Mouse (Mus musculus) CH12.LX (cell line): ENCODE data around the gene Icos. TPM values are rescaled to one million over a fixed set of nuclear protein-coding genes. Genes with fewer than 3 reads are reported as not detected.

Experiments used
- DNase-seq: peaks from one replicate; pipeline ENCODE4 v3.0.0-alpha.2; 2013; ENCODE audit errors: extremely low read depth
- H3K27ac ChIP-seq: 2 replicates; pipeline ENCODE4 v1.5.1; 2012; ENCODE audit warnings: low read depth, mild to moderate bottlenecking, control low read depth, moderate library complexity; ENCODE audit not compliant: insufficient read depth
- H3K27me3 ChIP-seq: replicated peaks from 2 replicates; pipeline ENCODE3; 2012; ENCODE audit warnings: inconsistent platforms
- H3K36me3 ChIP-seq, 2 experiments: replicated peaks in 1 of 2; 2 replicates each; pipeline versions ENCODE3 to v1.6.1; 2012; ENCODE audit warnings: inconsistent platforms in 1 of 2, low read length in 1 of 2, mild to moderate bottlenecking in 1 of 2, mixed read lengths in 1 of 2, moderate library complexity in 1 of 2; ENCODE audit not compliant: control insufficient read depth in 1 of 2, insufficient read depth in 1 of 2
- H3K4me1 ChIP-seq, 2 experiments: 2 replicates each; pipeline ENCODE4 v1.6.1; 2012; ENCODE audit warnings: inconsistent platforms in 1 of 2, moderate library complexity in 1 of 2; ENCODE audit not compliant: insufficient read depth in 2 of 2, control insufficient read depth in 1 of 2
- H3K4me2 ChIP-seq: 2 replicates; pipeline ENCODE4 v1.6.1; 2012; ENCODE audit warnings: low read depth, mild to moderate bottlenecking, control low read depth; ENCODE audit not compliant: poor library complexity, insufficient read depth, severe bottlenecking
- H3K4me3 ChIP-seq, 3 experiments: fragments of 150-350 bp in 1 of 3; sonication (generic) in 1 of 3; replicated peaks in 1 of 3; 2 replicates each; pipeline versions ENCODE3 to v1.5.1; 2011 to 2012; ENCODE audit warnings: low read depth in 2 of 3, low read length in 2 of 3, mild to moderate bottlenecking in 2 of 3, moderate library complexity in 2 of 3, control low read depth in 1 of 3, improper control_type of control experiment in 1 of 3, inconsistent platforms in 1 of 3, mixed read lengths in 1 of 3; ENCODE audit not compliant: poor library complexity in 1 of 3
- H3K79me2 ChIP-seq: replicated peaks from 2 replicates; pipeline ENCODE4 v1.6.1; 2012; ENCODE audit warnings: mild to moderate bottlenecking, moderate library complexity; ENCODE audit not compliant: control insufficient read depth, poor library complexity, insufficient read depth, severe bottlenecking; ENCODE audit errors: extremely low read depth
- H3K9ac ChIP-seq: 2 replicates; pipeline ENCODE4 v1.6.1; 2012; ENCODE audit warnings: low read depth, mild to moderate bottlenecking, control low read depth, moderate library complexity; ENCODE audit not compliant: insufficient read depth
- H3K9me3 ChIP-seq: replicated peaks from 2 replicates; pipeline ENCODE3; 2012; ENCODE audit warnings: low read length, inconsistent platforms, mixed read lengths
- BHLHE40 ChIP-seq: IDR thresholded peaks from 2 replicates; pipeline ENCODE4 v1.6.1; 2011; ENCODE audit warnings: mild to moderate bottlenecking, low read depth, low read length, improper control_type of control experiment
- CHD1 ChIP-seq: IDR thresholded peaks from 2 replicates; pipeline ENCODE4 v1.6.1; 2012; ENCODE audit warnings: low read depth, low read length, improper control_type of control experiment, inconsistent platforms
- CHD2 ChIP-seq: IDR thresholded peaks from 2 replicates; pipeline ENCODE4 v1.6.1; 2011; ENCODE audit warnings: low read length, improper control_type of control experiment
- CTCF ChIP-seq, 2 experiments: IDR thresholded peaks in 1 of 2; conservative IDR thresholded peaks in 1 of 2; 2 replicates each; pipeline ENCODE4 v1.5.1; 2011 to 2012; ENCODE audit warnings: low read depth in 2 of 2, low read length in 2 of 2, improper control_type of control experiment in 1 of 2, inconsistent platforms in 1 of 2, mild to moderate bottlenecking in 1 of 2, moderate library complexity in 1 of 2
- E2F4 ChIP-seq: IDR thresholded peaks from 2 replicates; pipeline ENCODE4 v1.6.1; 2011; ENCODE audit warnings: low read depth, low read length, improper control_type of control experiment; ENCODE audit not compliant: insufficient replicate concordance
- ELF1 ChIP-seq: IDR thresholded peaks from 2 replicates; pipeline ENCODE4 v1.6.1; 2014; ENCODE audit warnings: low read depth, mild to moderate bottlenecking, inconsistent platforms, low read length, improper control_type of control experiment
- EP300 ChIP-seq: IDR thresholded peaks from 2 replicates; pipeline ENCODE4 v1.6.1; 2011; ENCODE audit warnings: low read length, improper control_type of control experiment
- ETS1 ChIP-seq: conservative IDR thresholded peaks from 2 replicates; pipeline ENCODE4 v1.6.1; 2012; ENCODE audit warnings: low read depth, mild to moderate bottlenecking, inconsistent platforms, low read length, improper control_type of control experiment, moderate library complexity
- GABPA ChIP-seq: IDR thresholded peaks from 2 replicates; pipeline ENCODE4 v1.6.1; 2012; ENCODE audit warnings: low read depth, low read length, improper control_type of control experiment, inconsistent platforms; ENCODE audit not compliant: insufficient replicate concordance
- IRF4 ChIP-seq: IDR thresholded peaks from 2 replicates; pipeline ENCODE4 v1.6.1; 2014; ENCODE audit warnings: low read depth, mild to moderate bottlenecking, inconsistent platforms, low read length, improper control_type of control experiment
- JUND ChIP-seq: conservative IDR thresholded peaks from 2 replicates; pipeline ENCODE4 v1.6.1; 2011; ENCODE audit warnings: low read depth, low read length, improper control_type of control experiment
- MAFK ChIP-seq: IDR thresholded peaks from 2 replicates; pipeline ENCODE4 v1.6.1; 2011; ENCODE audit warnings: low read length, improper control_type of control experiment; ENCODE audit not compliant: insufficient replicate concordance
- MAX ChIP-seq: IDR thresholded peaks from 2 replicates; pipeline ENCODE4 v1.6.1; 2011; ENCODE audit warnings: low read length, improper control_type of control experiment
- MAZ ChIP-seq: IDR thresholded peaks from 2 replicates; pipeline ENCODE4 v1.6.1; 2012; ENCODE audit warnings: low read depth, mild to moderate bottlenecking, inconsistent platforms, low read length, improper control_type of control experiment, moderate library complexity
- MYC ChIP-seq: IDR thresholded peaks from 2 replicates; pipeline ENCODE4 v1.6.1; 2011; ENCODE audit warnings: low read depth, mild to moderate bottlenecking, improper control_type of control experiment, low read length
- NELFE ChIP-seq: IDR thresholded peaks from 2 replicates; pipeline ENCODE4 v1.6.1; 2011; ENCODE audit warnings: low read depth, low read length, improper control_type of control experiment
- NRF1 ChIP-seq: IDR thresholded peaks from 2 replicates; pipeline ENCODE4 v1.6.1; 2014; ENCODE audit warnings: low read depth, mild to moderate bottlenecking, inconsistent platforms, low read length, improper control_type of control experiment, moderate library complexity
- RAD21 ChIP-seq: IDR thresholded peaks from 2 replicates; pipeline ENCODE4 v1.6.1; 2011; ENCODE audit warnings: low read depth, mild to moderate bottlenecking, low read length, improper control_type of control experiment, moderate library complexity
- RCOR1 ChIP-seq: conservative IDR thresholded peaks from 2 replicates; pipeline ENCODE4 v1.6.1; 2012; ENCODE audit warnings: low read depth, mild to moderate bottlenecking, inconsistent platforms, low read length, improper control_type of control experiment
- SIN3A ChIP-seq: IDR thresholded peaks from 2 replicates; pipeline ENCODE4 v1.6.1; 2012; ENCODE audit warnings: low read length, improper control_type of control experiment, inconsistent platforms
- SMC3 ChIP-seq: IDR thresholded peaks from 2 replicates; pipeline ENCODE4 v1.6.1; 2011; ENCODE audit warnings: low read depth, low read length, improper control_type of control experiment
- TBP ChIP-seq: conservative IDR thresholded peaks from 2 replicates; pipeline ENCODE4 v1.6.1; 2011; ENCODE audit warnings: low read depth, low read length, improper control_type of control experiment
- TCF12 ChIP-seq: IDR thresholded peaks from 2 replicates; pipeline ENCODE4 v1.6.1; 2014; ENCODE audit warnings: low read depth, mild to moderate bottlenecking, inconsistent platforms, low read length, improper control_type of control experiment
- UBTF ChIP-seq: IDR thresholded peaks from 2 replicates; pipeline ENCODE4 v1.6.1; 2012; ENCODE audit warnings: low read depth, mild to moderate bottlenecking, inconsistent platforms, low read length, improper control_type of control experiment, moderate library complexity
- USF2 ChIP-seq: conservative IDR thresholded peaks from 2 replicates; pipeline ENCODE4 v1.6.1; 2011; ENCODE audit warnings: low read depth, low read length, improper control_type of control experiment
- ZC3H11A ChIP-seq: IDR thresholded peaks from 2 replicates; pipeline ENCODE4 v1.6.1; 2012; ENCODE audit warnings: low read depth, mild to moderate bottlenecking, inconsistent platforms, low read length, improper control_type of control experiment
- ZKSCAN1 ChIP-seq: IDR thresholded peaks from 2 replicates; pipeline ENCODE4 v1.6.1; 2012; ENCODE audit warnings: low read depth, inconsistent platforms, low read length, improper control_type of control experiment, borderline replicate concordance
- ZMIZ1 ChIP-seq: IDR thresholded peaks from 2 replicates; pipeline ENCODE4 v1.6.1; 2012; ENCODE audit warnings: low read depth, mild to moderate bottlenecking, inconsistent platforms, low read length, improper control_type of control experiment
- ZNF384 ChIP-seq: IDR thresholded peaks from 2 replicates; pipeline ENCODE4 v1.6.1; 2012; ENCODE audit warnings: low read depth, low read length, improper control_type of control experiment, inconsistent platforms
- dilution Hi-C: fragments of 300-500 bp; cut with MboI; formaldehyde crosslinking; loops from 2 replicates; pipeline ENCODE4 v1.14.3; 2020; ENCODE audit warnings: low sequenced_read_pairs; ENCODE audit not compliant: extremely low pct_unique_long_range_greater_than_20kb, extremely low pct_ligation_motif_present
- in situ Hi-C: fragments of 300-500 bp; cut with MboI; formaldehyde crosslinking; loops from 3 replicates; pipeline ENCODE4 v1.14.3; 2019; ENCODE audit warnings: low sequenced_read_pairs, low pct_ligation_motif_present, low pct_unique_long_range_greater_than_20kb, mixed read lengths
- polyA plus RNA-seq: library from polyadenylated mRNA; unstranded; fragments of >175 nt; gene quantifications from 2 replicates; pipeline ENCODE4 v1.2.1, GENCODE M21; 2012; ENCODE audit warnings: low read depth; ENCODE audit not compliant: insufficient read length
- total RNA-seq, 2 experiments: library from RNA; depleted of rRNA; stranded (reverse); fragments of 300-350 nt in 1 of 2; fragments of >200 nt in 1 of 2; gene quantifications; 2 replicates each; pipeline ENCODE4 v1.2.3; 2012 to 2014

Gene Icos
- total and polyA plus RNA-seq, 3 experiments, result 0.08 TPM; not detected in 2

DNA sequence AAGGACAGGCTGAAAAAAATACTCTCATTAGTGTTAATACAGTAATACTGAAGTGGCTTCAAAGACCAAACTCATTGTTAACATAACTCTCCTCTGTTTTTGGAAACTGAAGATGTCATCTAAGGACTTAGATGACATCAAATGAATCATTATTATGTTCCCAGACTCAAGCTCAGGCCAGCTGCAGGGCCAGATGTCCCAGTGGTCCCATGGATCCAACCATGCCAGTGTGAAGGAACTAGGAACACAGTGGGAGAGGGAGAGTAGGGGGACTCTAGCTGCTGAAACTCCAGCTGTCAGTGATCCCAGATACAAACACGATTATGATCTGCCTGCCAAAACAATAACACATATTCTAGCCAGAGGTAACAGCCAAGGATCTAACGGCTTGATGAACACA, 39.5 kb upstream of the Icos start:
- peaks cover 26 to 75% of the 10 kb centered on the region in 2 experiments for H3K4me1 ChIP-seq

GRCm38 (mm10) chr1:60938974-60939373, 38.8 kb upstream of the Icos start:
- peak overlapping the region; percentile 41; the same call in 1 of the 2 replicates for H3K9ac ChIP-seq
- H3K4me1 ChIP-seq, result peaks cover 26 to 77% of the 10 kb centered on the region in 2 experiments
- no peak overlapping the region for H3K4me2 ChIP-seq
- no peaks in the 10 kb centered on the region for H3K36me3 ChIP-seq
- no peaks in the 10 kb centered on the region for H3K79me2 ChIP-seq
- no peaks in the 10 kb centered on the region for H3K27me3 ChIP-seq
- H3K9me3 ChIP-seq, result no peaks in the 10 kb centered on the region
- dilution Hi-C loops (no loop called here), in situ Hi-C loops (no loop called here)
- DNase-seq, result no peak
- H3K4me3 ChIP-seq, result no peak overlapping the region
- H3K27ac ChIP-seq, result peak overlapping the region; percentile 67
- TF ChIP-seq RAD21 (no peak), MYC (no peak), EP300 (peak; percentile 74), UBTF (no peak), ZMIZ1 (no peak), ELF1 (no peak), SMC3 (no peak), ZKSCAN1 (no peak), MAFK (no peak; the same call in 1 of the 2 replicates), ETS1 (peak; percentile 47; the same call in 1 of the 2 replicates), E2F4 (0 out of 2 replicates have a peak, but pooled peaks have one; percentile 19), SIN3A (no peak), TCF12 (no peak), CTCF (conservative IDR thresholded peaks at IDR 0.05 in 1 of 2, IDR thresholded peaks at IDR 0.05 in 1 of 2; ENCODE audit: low read depth in 2 of 2, low read length in 2 of 2) (no peak), JUND (peak; percentile 88), ZNF384 (peak; percentile 53), IRF4 (peak; percentile 81), GABPA (no peak), NRF1 (no peak), CHD2 (no peak), NELFE (no peak), MAX (no peak), TBP (no peak), USF2 (no peak), RCOR1 (0 out of 2 replicates have a peak, but pooled peaks have one; percentile 47), CHD1 (no peak), BHLHE40 (peak; percentile 32; the same call in 1 of the 2 replicates), MAZ (no peak), ZC3H11A (no peak)

More for the DNA sequence above, 39.5 kb upstream of the Icos start:
- Histone ChIP-seq H3K27me3 (no peaks in the 10 kb centered on the region), H3K9me3 (no peaks in the 10 kb centered on the region), H3K27ac (peak overlapping the region; percentile 67), H3K4me3 (no peak overlapping the region), H3K9ac (no peak overlapping the region), H3K36me3 (no peaks in the 10 kb centered on the region), H3K4me2 (no peak overlapping the region), H3K79me2 (no peaks in the 10 kb centered on the region)
- in situ Hi-C loops (no loop called here), dilution Hi-C loops (no loop called here)
- TF ChIP-seq ZC3H11A (no peak), RAD21 (no peak), MAX (no peak), SMC3 (no peak), SIN3A (no peak), BHLHE40 (no peak), MAZ (no peak), CTCF (conservative IDR thresholded peaks at IDR 0.05 in 1 of 2, IDR thresholded peaks at IDR 0.05 in 1 of 2; ENCODE audit: low read depth in 2 of 2, low read length in 2 of 2) (no peak), USF2 (no peak), ZKSCAN1 (no peak), ZMIZ1 (no peak), IRF4 (no peak)
- no peak for DNase-seq
